Mouse (Mus musculus): ENCODE measurements around the gene Psg22.
"Not testable (repeated sequence)": the region's sequence is repeated elsewhere in the genome, so short reads cannot be mapped to it uniquely, and the experiment has no call there.

Gene Psg22

GRCm38 (mm10) chr7:18717790-18718189 is at the start of gene Psg22:
Psg22 (plus strand) TSS chr7:18718090.
- no peak for DNase-seq (ENCODE audit: low read depth, low spot score)

- no peak for DNase-seq (ENCODE audit: low read depth, low spot score)
Measured at GRCm38 (mm10) chr7:18679772-18680171, 38.1 kb upstream of the Psg22 start.

- no peak for DNase-seq (ENCODE audit: low read depth, low spot score)
Measured at GRCm38 (mm10) chr7:18685586-18685985, 32.3 kb upstream of the Psg22 start.

- DNase-seq (ENCODE audit: low read depth, low spot score): no peak
Measured at GRCm38 (mm10) chr7:18686085-18686484, 31.8 kb upstream of the Psg22 start, which contains the start of gene Psg20. Psg20 (minus strand) TSS chr7:18686185.

GRCm38 (mm10) chr7:18710331-18710730 is 7.6 kb upstream of the Psg22 start:
- not testable (repeated sequence) for DNase-seq (ENCODE audit: low read depth, low spot score)

GRCm38 (mm10) chr7:18710846-18711245 is 7.0 kb upstream of the Psg22 start:
- no peak for DNase-seq (ENCODE audit: low read depth, low spot score)

GRCm38 (mm10) chr7:18715546-18715945 is 2.3 kb upstream of the Psg22 start:
- DNase-seq (ENCODE audit: low read depth, low spot score): no peak

- DNase-seq (ENCODE audit: low read depth, low spot score): no peak
Measured at GRCm38 (mm10) chr7:18724001-18724400, 6.1 kb downstream of the Psg22 start.

- not testable (repeated sequence) for DNase-seq (ENCODE audit: low read depth, low spot score)
Measured at GRCm38 (mm10) chr7:18725931-18726330, 8.0 kb downstream of the Psg22 start.

GRCm38 (mm10) chr7:18728391-18728790 is 10.5 kb downstream of the Psg22 start:
- no peak for DNase-seq (ENCODE audit: low read depth, low spot score)

- no peak for DNase-seq (ENCODE audit: low read depth, low spot score)
Measured at GRCm38 (mm10) chr7:18733111-18733510, 15.2 kb downstream of the Psg22 start.

- no peak for DNase-seq (ENCODE audit: low read depth, low spot score)
Measured at GRCm38 (mm10) chr7:18734451-18734850, 16.6 kb downstream of the Psg22 start.

GRCm38 (mm10) chr7:18746189-18746860 is 28.4 kb downstream of the Psg22 start:
- no peak for DNase-seq (ENCODE audit: low read depth, low spot score)

GRCm38 (mm10) chr7:18747420-18747819 is 29.5 kb downstream of the Psg22 start:
- DNase-seq (ENCODE audit: low read depth, low spot score): not testable (repeated sequence)

- no peak for DNase-seq (ENCODE audit: low read depth, low spot score)
Measured at GRCm38 (mm10) chr7:18748994-18749895, 31.4 kb downstream of the Psg22 start.

GRCm38 (mm10) chr7:18749896-18750477 is 32.1 kb downstream of the Psg22 start:
- not testable (repeated sequence) for DNase-seq (ENCODE audit: low read depth, low spot score)

GRCm38 (mm10) chr7:18760152-18760551 is 42.3 kb downstream of the Psg22 start:
- not testable (repeated sequence) for DNase-seq (ENCODE audit: low read depth, low spot score)

- not testable (repeated sequence) for DNase-seq (ENCODE audit: low read depth, low spot score)
Measured at GRCm38 (mm10) chr7:18762885-18763284, 45.0 kb downstream of the Psg22 start.

All from c-Kit-negative CD71-positive TER-119-positive erythroid progenitor cells, embryonic 14.5 days (primary cell).